Mouse (Mus musculus): ENCODE measurements around the gene Misp.

GRCm38 (mm10) chr10:79836918-79837317 lies 16.1 kb downstream of the Misp start:
- TF ChIP-seq POLR2A (IDR thresholded peaks at IDR 0.05; ENCODE audit: low read depth, low read length), result no peak
- no peak for TF ChIP-seq CTCF (IDR thresholded peaks at IDR 0.05; ENCODE audit: borderline replicate concordance, insufficient read depth, low read length)

Measured in embryonic fibroblast, embryonic 13.5 days (primary cell).